Mouse (Mus musculus) adrenal gland, postnatal 10 days (tissue): ENCODE data around the gene Slc10a7. TPM values are rescaled to one million over a fixed set of nuclear protein-coding genes. Genes with fewer than 3 reads are reported as not detected.
"Not testable (repeated sequence)": the region's sequence is repeated elsewhere in the genome, so short reads cannot be mapped to it uniquely, and the experiment has no call there.

Experiments used
- DNase-seq: peaks from one replicate; pipeline ENCODE4 v3.0.0; 2021; ENCODE audit warnings: mixed read lengths
- total RNA-seq, 2 experiments: library from RNA; stranded (reverse); gene quantifications; 2 replicates each; pipeline ENCODE4 v1.2.3; 2021

Gene Slc10a7
- total RNA-seq, 2 experiments from 2014 or later: 15.8 to 16.0 TPM

GRCm38 (mm10) chr8:78668206-78668605, 159.1 kb downstream of the Slc10a7 start:
- no peak for DNase-seq

DNA sequence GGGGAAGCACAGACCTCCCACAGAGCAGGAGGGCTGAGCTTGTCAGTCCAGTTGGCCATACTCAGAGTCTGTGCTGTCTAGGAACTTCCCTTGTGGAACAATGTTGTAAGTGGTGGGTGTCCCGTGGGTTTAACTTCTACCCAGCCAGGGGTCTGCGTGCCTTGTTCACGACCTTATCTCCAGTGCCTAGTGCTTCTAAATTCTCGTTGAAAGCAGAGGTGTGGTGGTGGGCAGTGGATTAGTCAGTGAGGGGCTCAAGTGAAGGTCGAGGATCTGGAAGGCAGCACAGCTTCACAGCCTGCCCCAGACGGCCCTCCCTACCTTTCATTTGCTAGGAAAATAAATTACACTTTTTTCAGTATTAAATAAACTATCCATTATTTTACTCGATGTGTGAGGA, 161.1 kb downstream of the Slc10a7 start:
- no peak for DNase-seq

GRCm38 (mm10) chr8:78678541-78679219, 169.5 kb downstream of the Slc10a7 start:
- DNase-seq: no peak

DNA sequence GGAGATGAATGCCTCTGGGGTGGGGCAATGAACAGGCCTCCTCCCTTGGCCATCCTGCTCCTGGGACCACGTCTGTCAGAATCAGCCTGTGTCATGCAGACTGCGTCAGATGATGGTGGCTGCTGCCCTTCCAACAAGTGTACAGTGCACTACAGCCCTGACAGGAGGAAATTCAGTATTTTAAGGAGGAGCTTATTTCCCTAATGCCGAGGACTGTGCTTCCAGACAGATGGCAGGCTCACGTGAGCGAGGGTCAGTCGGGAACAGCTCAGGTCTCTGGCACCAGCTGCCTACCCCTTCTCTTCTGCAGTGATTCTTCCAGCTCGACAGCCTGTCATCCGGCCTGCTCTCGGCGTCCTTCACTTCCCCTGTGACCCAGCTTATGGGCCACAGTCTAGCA, 181.6 kb downstream of the Slc10a7 start:
- DNase-seq: no peak

DNA sequence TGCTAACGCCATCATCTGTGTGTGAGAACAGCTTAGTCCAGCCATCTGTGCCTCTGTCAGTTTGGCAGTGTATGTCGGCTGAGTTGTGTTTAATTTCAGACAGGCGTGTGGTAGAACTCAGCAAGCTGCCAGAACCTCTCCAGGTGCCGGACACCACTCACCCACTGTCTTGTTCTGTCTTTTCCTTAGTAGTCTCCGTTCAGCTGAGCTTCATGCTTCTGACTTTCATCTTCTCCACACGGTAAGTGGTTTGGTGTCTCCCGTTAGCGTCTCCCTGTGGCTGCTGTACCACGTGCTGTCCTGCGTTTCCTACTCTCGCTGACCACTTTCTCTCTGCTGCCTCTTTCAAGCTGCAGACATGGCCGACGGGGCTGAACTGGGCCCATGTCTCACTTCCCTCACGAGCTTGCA, 189.2 kb downstream of the Slc10a7 start:
- no peak for DNase-seq

GRCm38 (mm10) chr8:78703068-78703820, 194.1 kb downstream of the Slc10a7 start:
- DNase-seq: no peak

- no peak for DNase-seq
Measured at GRCm38 (mm10) chr8:78705980-78706379, 196.8 kb downstream of the Slc10a7 start.

DNA sequence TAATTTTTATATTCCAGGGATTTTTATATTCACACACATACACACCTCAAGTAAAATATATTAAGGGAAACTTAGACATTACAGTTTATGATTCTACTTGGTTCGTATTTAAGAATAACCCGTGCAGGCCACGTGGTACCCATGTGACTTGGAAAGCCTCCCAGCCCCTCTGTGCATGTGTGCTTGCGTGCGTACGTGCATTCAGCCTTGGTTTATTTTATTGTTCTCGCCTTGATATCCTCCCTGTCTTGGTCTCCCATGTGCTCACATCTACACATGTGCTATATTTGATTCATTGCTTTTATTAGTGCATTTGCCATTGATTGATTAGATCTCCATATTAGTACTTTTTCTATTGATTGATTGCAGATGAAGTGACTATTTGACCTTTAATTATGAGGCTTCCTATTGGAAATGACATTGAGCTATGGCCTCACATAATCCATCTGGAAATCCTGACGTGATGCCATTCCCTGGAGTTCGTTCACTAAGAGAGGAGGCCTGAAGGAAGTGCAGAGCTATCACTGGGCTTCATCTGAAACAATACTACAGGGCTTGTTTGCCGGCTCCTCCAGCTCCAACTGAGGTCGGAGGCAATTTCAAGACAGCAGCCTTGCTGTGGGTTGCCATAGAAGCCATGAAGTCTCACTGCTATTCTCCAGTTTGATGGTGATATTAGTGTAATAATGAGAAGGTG, 200.9 kb downstream of the Slc10a7 start:
- no peak for DNase-seq

DNA sequence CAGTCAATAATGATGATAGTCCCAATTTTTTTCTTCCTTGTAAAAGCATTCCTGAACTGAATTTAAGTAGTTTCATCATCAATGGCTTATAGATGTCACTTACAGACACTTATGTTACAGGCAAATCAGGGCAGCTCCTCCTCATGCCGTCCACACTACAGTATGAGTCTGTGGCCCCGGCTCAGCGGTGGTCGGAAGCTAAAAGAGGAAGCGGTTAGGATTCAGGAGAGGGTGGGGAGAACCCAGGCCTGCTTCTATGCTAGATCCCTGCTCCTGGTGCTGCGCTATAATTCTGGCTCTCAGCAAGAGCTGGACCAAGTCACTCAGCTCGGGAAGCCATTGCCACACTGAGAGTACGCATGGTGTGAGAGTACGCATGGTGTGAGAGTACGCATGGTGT, 201.8 kb downstream of the Slc10a7 start:
- DNase-seq: no peak

DNA sequence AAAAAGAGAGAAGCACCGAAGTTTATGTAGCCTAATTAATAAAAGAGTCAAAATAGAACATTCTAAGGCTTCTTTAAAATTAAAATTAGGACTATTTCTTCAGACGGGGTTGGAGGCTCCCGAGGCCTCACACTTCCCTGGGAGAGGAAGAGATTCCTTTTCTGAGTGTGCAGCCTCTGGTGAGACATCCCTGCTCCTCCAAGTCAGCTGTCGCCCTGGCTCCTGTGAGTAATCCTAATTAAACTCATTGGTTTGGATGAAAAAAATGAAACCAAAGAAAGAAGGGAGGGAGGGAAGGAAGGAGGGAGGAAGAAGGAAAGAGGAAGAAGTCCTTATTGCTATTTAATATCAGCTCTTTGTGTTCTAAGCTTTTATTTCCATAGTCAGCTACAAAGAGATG, 205.7 kb downstream of the Slc10a7 start:
- no peak for DNase-seq

DNA sequence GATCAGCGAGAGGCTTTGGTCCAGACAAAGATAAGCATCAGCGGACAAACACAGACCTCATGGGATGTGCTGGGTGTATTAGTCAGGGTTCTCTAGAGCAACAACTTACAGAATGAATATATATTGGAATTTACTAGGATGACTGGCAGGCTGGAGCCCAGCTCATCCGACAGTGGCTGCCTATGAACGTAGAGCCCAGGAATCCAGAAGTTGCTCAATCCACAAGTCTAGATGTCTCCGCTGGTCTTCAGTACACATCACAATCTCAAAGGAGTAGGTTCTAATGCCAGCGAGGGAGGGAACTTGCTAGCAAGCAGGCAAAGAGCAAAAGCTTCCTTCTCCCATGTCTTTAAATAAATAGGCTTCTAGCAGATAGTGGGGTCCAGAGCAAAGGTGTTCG, 207.4 kb downstream of the Slc10a7 start:
- no peak for DNase-seq

GRCm38 (mm10) chr8:78717191-78717590, 208.0 kb downstream of the Slc10a7 start:
- DNase-seq: not testable (repeated sequence)

- DNase-seq: no peak
Measured at GRCm38 (mm10) chr8:78719279-78720040, 210.3 kb downstream of the Slc10a7 start.

DNA sequence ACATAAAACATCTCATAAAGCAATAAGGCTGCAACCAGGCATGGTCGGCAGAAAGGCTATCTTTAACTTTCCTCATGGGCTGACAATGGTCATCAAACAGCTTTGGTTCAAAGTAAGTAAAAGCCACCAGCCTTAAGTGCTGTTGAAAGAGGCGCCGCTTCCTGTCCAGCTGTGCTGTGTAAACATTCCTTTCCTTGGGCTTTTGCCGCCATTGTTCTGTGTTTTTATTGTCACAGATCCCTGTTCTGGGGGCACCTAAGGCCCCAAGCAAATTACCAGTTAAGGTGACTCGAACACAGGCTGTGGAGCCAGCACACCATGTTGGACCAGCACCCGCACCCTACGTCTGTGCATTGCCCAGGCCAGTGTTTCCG, 210.9 kb downstream of the Slc10a7 start:
- DNase-seq: no peak

- DNase-seq: no peak
Measured at GRCm38 (mm10) chr8:78721576-78721975, 212.4 kb downstream of the Slc10a7 start.

- DNase-seq: no peak
Measured at GRCm38 (mm10) chr8:78722201-78722600, 213.1 kb downstream of the Slc10a7 start.

DNA sequence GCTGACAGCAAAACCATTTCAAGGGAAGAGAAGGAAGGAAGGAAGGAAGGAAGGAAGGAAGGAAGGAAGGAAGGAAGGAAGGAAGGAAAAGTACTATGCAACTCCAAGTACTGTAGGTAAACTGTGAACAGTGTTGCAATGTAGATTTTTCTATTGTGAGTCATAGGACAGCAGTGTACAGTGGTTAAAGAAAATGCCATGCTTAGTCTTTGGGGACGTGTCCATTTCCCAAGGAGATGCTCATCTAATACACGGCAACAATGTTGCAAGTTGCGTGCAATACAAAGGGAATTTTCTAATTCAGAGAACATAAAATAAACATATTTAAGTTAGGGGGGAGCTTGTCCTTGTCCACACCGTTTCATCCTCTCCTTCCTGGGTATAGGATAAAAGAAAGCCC, 215.7 kb downstream of the Slc10a7 start:
- no peak for DNase-seq

- DNase-seq: no peak
Measured at GRCm38 (mm10) chr8:78728240-78728639, 219.1 kb downstream of the Slc10a7 start.

- DNase-seq: no peak
Measured at GRCm38 (mm10) chr8:78732410-78732809, 223.3 kb downstream of the Slc10a7 start.

- DNase-seq: no peak
Measured at GRCm38 (mm10) chr8:78732995-78733512, 223.9 kb downstream of the Slc10a7 start.

- DNase-seq: no peak
Measured at GRCm38 (mm10) chr8:78734721-78735517, 225.8 kb downstream of the Slc10a7 start.
